Comparison of ENCODE assay signal across 22 mouse cellular contexts in the genomic region with DNA sequence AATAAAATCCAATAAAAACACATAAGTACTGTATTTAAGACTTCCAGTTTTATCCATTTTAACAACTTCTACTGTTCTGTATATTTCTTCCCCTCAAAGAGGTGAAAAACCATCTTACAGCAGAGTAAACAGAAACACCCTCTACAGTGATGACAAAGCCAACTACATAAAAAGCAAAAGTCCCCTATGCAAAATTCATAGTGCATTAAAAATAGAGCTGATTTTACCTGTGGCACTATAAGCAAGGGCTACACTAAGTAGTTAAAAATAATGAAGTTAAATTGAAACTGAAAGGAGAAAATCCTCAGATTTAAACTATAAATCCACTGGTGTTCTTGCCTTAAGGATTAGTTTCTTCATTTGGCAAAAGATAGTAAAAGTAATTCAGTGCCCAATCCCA. TPM values are rescaled to one million over a fixed set of nuclear protein-coding genes. Genes with fewer than 3 reads are reported as not detected.
DNase-seq lines count a peak whose midpoint lies in the region; ATAC-seq lines count a peak whose summit lies in the region.
"Had no signal": no experiment of that assay in that cellular context is flagged by ENCODE, and none has a peak within 500 bp of the region (broad histone marks: within the 10 kb centered on the region; RNA-seq: fewer than 3 reads in every experiment).

No protein-coding gene starts in this region.

- ATAC-seq in liver, embryonic 12.5 days, result no peak
- no peak for ATAC-seq in liver, embryonic 11.5 days (replicated peaks; ENCODE audit: low FRiP score)
- peak; percentile 31 for ATAC-seq in activated CD4-positive, CD25-positive, alpha-beta regulatory T cell, adult 4 months
- ATAC-seq in midbrain, embryonic 14.5 days (ENCODE audit: low FRiP score, low TSS enrichment), result no peak
- ATAC-seq: forebrain, embryonic 14.5 days had no signal

- H3K9ac ChIP-seq in liver, embryonic 12.5 days, result no peak overlapping the region
- H3K9ac ChIP-seq in liver, embryonic 11.5 days (ENCODE audit: low read depth, low read length), result no peak overlapping the region
- no peak overlapping the region for H3K9ac ChIP-seq in midbrain, embryonic 14.5 days (replicated peaks; ENCODE audit: low read length)
- H3K9ac ChIP-seq: embryonic facial prominence, embryonic 15.5 days; heart, embryonic 15.5 days; hindbrain, embryonic 13.5 days had no signal

- H3K27ac ChIP-seq in liver, embryonic 12.5 days, result no peak overlapping the region
- H3K27ac ChIP-seq in liver, embryonic 11.5 days (ENCODE audit: low read depth, low read length), result no peak overlapping the region
- H3K27ac ChIP-seq in midbrain, embryonic 14.5 days (replicated peaks; ENCODE audit: low read depth, low read length), result no peak overlapping the region
- H3K27ac ChIP-seq: embryonic facial prominence, embryonic 15.5 days; forebrain, embryonic 10.5 days; heart, embryonic 10.5 days; heart, embryonic 15.5 days; hindbrain, embryonic 13.5 days had no signal

- 0 out of 2 replicates have a peak overlapping the region, but pooled peaks have one; percentile 19 for H3K4me2 ChIP-seq in liver, embryonic 12.5 days
- no peak overlapping the region for H3K4me2 ChIP-seq in liver, embryonic 11.5 days
- H3K4me2 ChIP-seq in midbrain, embryonic 14.5 days (ENCODE audit: low read length), result no peak overlapping the region
- H3K4me2 ChIP-seq: embryonic facial prominence, embryonic 15.5 days; heart, embryonic 15.5 days; hindbrain, embryonic 13.5 days had no signal

- H3K4me3 ChIP-seq in liver, embryonic 12.5 days, result no peak overlapping the region
- H3K4me3 ChIP-seq in liver, embryonic 11.5 days (ENCODE audit: low read depth, low read length), result no peak overlapping the region
- no peak overlapping the region for H3K4me3 ChIP-seq in midbrain, embryonic 14.5 days (replicated peaks; ENCODE audit: low read depth, low read length)
- H3K4me3 ChIP-seq: embryonic facial prominence, embryonic 15.5 days; erythroblast, embryonic 14.5 days; forebrain, embryonic 10.5 days; heart, embryonic 10.5 days; heart, embryonic 15.5 days; hindbrain, embryonic 13.5 days had no signal

- peaks cover 30% of the 10 kb centered on the region for H3K36me3 ChIP-seq in liver, embryonic 12.5 days
- H3K36me3 ChIP-seq in liver, embryonic 11.5 days (ENCODE audit: control insufficient read depth, insufficient read depth, low read length), result 0 out of 2 replicates have a peak, but pooled peaks cover 1% of the 10 kb centered on the region
- peaks cover 4% of the 10 kb centered on the region; the same call in 1 of the 2 replicates for H3K36me3 ChIP-seq in splenic B cell, adult 2 months (ENCODE audit: control insufficient read depth, insufficient read depth, low read length, poor library complexity, severe bottlenecking)
- H3K36me3 ChIP-seq in midbrain, embryonic 14.5 days (ENCODE audit: control insufficient read depth, insufficient read depth, low read length), result 0 out of 2 replicates have a peak, but pooled peaks cover 5% of the 10 kb centered on the region
- H3K36me3 ChIP-seq: embryonic facial prominence, embryonic 15.5 days had no signal

- no peaks in the 10 kb centered on the region for H3K9me3 ChIP-seq in liver, embryonic 12.5 days (replicated peaks)
- H3K9me3 ChIP-seq in liver, embryonic 11.5 days (ENCODE audit: control insufficient read depth, low read length), result no peaks in the 10 kb centered on the region
- no peaks in the 10 kb centered on the region for H3K9me3 ChIP-seq in midbrain, embryonic 14.5 days (ENCODE audit: control insufficient read depth, low read length)
- H3K9me3 ChIP-seq: embryonic facial prominence, embryonic 15.5 days; forebrain, embryonic 10.5 days; G1E; heart, embryonic 10.5 days; heart, embryonic 15.5 days; hindbrain, embryonic 13.5 days had no signal

- H3K4me1 ChIP-seq in liver, embryonic 12.5 days, result peaks cover 78% of the 10 kb centered on the region
- H3K4me1 ChIP-seq in liver, embryonic 11.5 days (replicated peaks; ENCODE audit: control insufficient read depth, insufficient read depth, low read length), result peaks cover 19% of the 10 kb centered on the region
- H3K4me1 ChIP-seq in midbrain, embryonic 14.5 days (ENCODE audit: control insufficient read depth, insufficient read depth, low read length), result peaks cover 12% of the 10 kb centered on the region

- no peak for DNase-seq in liver, embryonic 11.5 days (ENCODE audit: low spot score)
- DNase-seq in A20 (ENCODE audit: low read depth, low spot score), result peak; percentile 75
- DNase-seq in splenic B cell, adult 2 months (ENCODE audit: low read depth, low spot score), result peak; percentile 43
- no peak for DNase-seq in midbrain, embryonic 14.5 days
- no peak for DNase-seq in thymus, postnatal 25 days
- DNase-seq: adrenal gland, postnatal 10 days; cerebellum, adult 11 months; cerebellum, adult 8-10 months; cerebellum, postnatal 14 days; embryo, embryonic 11 days; heart, adult 18-20 months; heart, postnatal 14 days had no signal

- H3K27me3 ChIP-seq in liver, embryonic 12.5 days (replicated peaks), result no peaks in the 10 kb centered on the region
- no peaks in the 10 kb centered on the region for H3K27me3 ChIP-seq in liver, embryonic 11.5 days (replicated peaks; ENCODE audit: control insufficient read depth, insufficient read depth, low read length)
- no peaks in the 10 kb centered on the region for H3K27me3 ChIP-seq in splenic B cell, adult 2 months (ENCODE audit: control insufficient read depth, insufficient read depth, low read length, poor library complexity, severe bottlenecking)
- no peaks in the 10 kb centered on the region for H3K27me3 ChIP-seq in midbrain, embryonic 14.5 days (ENCODE audit: control insufficient read depth, insufficient read depth, low read length)
- H3K27me3 ChIP-seq: embryonic facial prominence, embryonic 15.5 days; heart, embryonic 15.5 days; hindbrain, embryonic 13.5 days had no signal

RNA-seq across cellular contexts. Expression of gene Nup153, which starts 6.7 kb away (rescaled TPM):
- polyA plus RNA-seq in liver, embryonic 12.5 days (2016; fragmentation: Nextera tagmentation; extraction: Ambion mirVana), result 38.3 and 39.0 TPM in 2 replicates
- 41.6 and 42.1 TPM in 2 replicates for polyA plus RNA-seq in liver, embryonic 11.5 days (2014; fragmentation: Nextera tagmentation; extraction: Ambion mirVana)
- 10 to 100 TPM; 49.3 to 55.8 TPM for polyA plus RNA-seq in activated CD4-positive, CD25-positive, alpha-beta regulatory T cell, adult 4 months (2017; shearing (Covaris generic))
- 30.2 and 30.4 TPM in 2 replicates for polyA plus RNA-seq in midbrain, embryonic 14.5 days (2014; fragmentation: Nextera tagmentation; extraction: Ambion mirVana)

RNA-seq across cellular contexts. Expression of gene Fam8a1, which starts 51.7 kb away (rescaled TPM):
- 6.6 and 7.0 TPM in 2 replicates for polyA plus RNA-seq in liver, embryonic 12.5 days (2016; fragmentation: Nextera tagmentation; extraction: Ambion mirVana)
- polyA plus RNA-seq in liver, embryonic 11.5 days (2014; fragmentation: Nextera tagmentation; extraction: Ambion mirVana), result 5.0 and 5.6 TPM in 2 replicates
- 1 to 10 TPM; 4.8 to 6.4 TPM for polyA plus RNA-seq in activated CD4-positive, CD25-positive, alpha-beta regulatory T cell, adult 4 months (2017; shearing (Covaris generic))
- 19.2 and 27.0 TPM in 2 replicates for polyA plus RNA-seq in midbrain, embryonic 14.5 days (2014; fragmentation: Nextera tagmentation; extraction: Ambion mirVana)

Comparison
In these comparisons a context has a peak if more than half of its experiments do, and no peak if none do; other contexts are left out.
1. DNase-seq: peak in A20 (single experiment) and splenic B cell, adult 2 months (single experiment); none in liver, embryonic 11.5 days (single experiment), midbrain, embryonic 14.5 days (single experiment) and thymus, postnatal 25 days (single experiment).